Mouse (Mus musculus): ENCODE measurements around the gene Mark2. TPM values are rescaled to one million over a fixed set of nuclear protein-coding genes. Genes with fewer than 3 reads are reported as not detected.
"Not testable (repeated sequence)": the region's sequence is repeated elsewhere in the genome, so short reads cannot be mapped to it uniquely, and the experiment has no call there.

Mark2 gene
- polyA plus RNA-seq, 1 experiment: 33.7 TPM

DNA sequence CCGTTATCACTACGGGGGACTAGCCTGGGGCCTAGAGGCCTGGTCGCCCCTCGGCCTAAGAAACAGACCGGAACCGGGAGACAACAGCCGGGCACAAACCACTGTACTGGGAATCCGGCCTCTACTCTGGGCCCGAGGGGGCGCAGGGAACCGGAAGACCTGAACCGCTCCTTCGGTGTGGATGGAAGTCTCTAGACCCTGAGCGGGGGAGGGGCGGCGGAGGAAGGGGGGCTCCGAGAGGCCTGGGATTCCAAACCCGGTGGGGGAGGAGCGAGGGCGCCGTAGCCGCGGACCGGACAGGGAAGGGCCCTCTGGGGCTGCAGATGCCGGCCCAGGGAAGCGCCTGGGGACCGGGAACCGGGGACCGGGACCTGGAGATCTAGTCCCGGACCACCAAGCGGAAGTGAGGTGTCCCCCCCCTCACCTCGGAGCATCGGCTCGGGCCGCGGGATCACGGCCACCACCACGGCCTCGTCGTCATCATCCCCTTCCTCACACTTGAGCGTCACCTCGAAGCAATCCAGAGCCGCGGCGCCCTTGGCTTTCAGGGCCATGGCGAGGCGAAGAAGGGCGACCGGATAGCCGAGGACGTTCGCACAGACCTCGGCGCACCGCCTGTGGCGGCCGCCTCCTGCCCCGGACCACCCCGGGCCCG, 40.7 kb upstream of the Mark2 start:
- peak overlapping the region; percentile 42 for H3ac ChIP-seq (ENCODE audit: control insufficient read depth, insufficient read length)
- TF ChIP-seq USF1 (IDR thresholded peaks at IDR 0.05; ENCODE audit: low read depth): no peak
- no peak for TF ChIP-seq POLR2AphosphoS2 (IDR thresholded peaks at IDR 0.05; ENCODE audit: insufficient read length, low read depth)
- TF ChIP-seq MYOG (IDR thresholded peaks at IDR 0.05; ENCODE audit: control insufficient read depth in 1 of 3, insufficient read depth in 1 of 3, insufficient read length in 2 of 3, low read depth in 2 of 3): no peak
- no peak for TF ChIP-seq SRF (IDR thresholded peaks at IDR 0.05; ENCODE audit: control insufficient read depth, insufficient read length, low read depth)
- no peak for TF ChIP-seq POLR2A (IDR thresholded peaks at IDR 0.05; ENCODE audit: insufficient read length, low read depth)
- TF ChIP-seq MYOD1 (IDR thresholded peaks at IDR 0.05; ENCODE audit: control insufficient read depth in 1 of 3, insufficient read length in 2 of 3, low read depth in 2 of 3): no peak
- TF ChIP-seq TCF12 (IDR thresholded peaks at IDR 0.05; ENCODE audit: insufficient read depth, poor library complexity, severe bottlenecking): no peak
- TF ChIP-seq MAX (IDR thresholded peaks at IDR 0.05; ENCODE audit: low read depth): no peak
- no peak for TF ChIP-seq E2F4 (IDR thresholded peaks at IDR 0.05; ENCODE audit: insufficient read depth)
- no peak for TF ChIP-seq CEBPB (IDR thresholded peaks at IDR 0.05; ENCODE audit: insufficient read depth, poor library complexity, severe bottlenecking)
- TF ChIP-seq REST (IDR thresholded peaks at IDR 0.05; ENCODE audit: insufficient read depth, insufficient read length): no peak
- TF ChIP-seq TCF3 (IDR thresholded peaks at IDR 0.05; ENCODE audit: insufficient read length, low read depth): no peak
- peak overlapping the region; percentile 61 for H3K4me3 ChIP-seq
- H3K36me3 ChIP-seq (ENCODE audit: control insufficient read depth, insufficient read depth): no peaks in the 10 kb centered on the region
- H3K4me2 ChIP-seq (ENCODE audit: low read depth): peak overlapping the region; percentile 69
- H3K27me3 ChIP-seq (ENCODE audit: control insufficient read depth, insufficient read depth, insufficient read length): no peaks in the 10 kb centered on the region
- peaks cover 26% of the 10 kb centered on the region for H3K79me2 ChIP-seq (ENCODE audit: control insufficient read depth, insufficient read depth)

- Histone ChIP-seq H3K36me3 (ENCODE audit: control insufficient read depth, insufficient read depth) (no peaks in the 10 kb centered on the region), H3K4me2 (ENCODE audit: low read depth) (peak overlapping the region; percentile 69), H3ac (ENCODE audit: control insufficient read depth, insufficient read length) (peak overlapping the region; percentile 42), H3K79me2 (ENCODE audit: control insufficient read depth, insufficient read depth) (peaks cover 30% of the 10 kb centered on the region), H3K27me3 (ENCODE audit: control insufficient read depth, insufficient read depth, insufficient read length) (no peaks in the 10 kb centered on the region), H3K4me3 (peak overlapping the region; percentile 61)
- TF ChIP-seq MAX (IDR thresholded peaks at IDR 0.05; ENCODE audit: low read depth) (no peak), MYOD1 (IDR thresholded peaks at IDR 0.05; ENCODE audit: control insufficient read depth in 1 of 3, insufficient read length in 2 of 3, low read depth in 2 of 3) (no peak), POLR2AphosphoS2 (IDR thresholded peaks at IDR 0.05; ENCODE audit: insufficient read length, low read depth) (no peak), SRF (IDR thresholded peaks at IDR 0.05; ENCODE audit: control insufficient read depth, insufficient read length, low read depth) (no peak), TCF12 (IDR thresholded peaks at IDR 0.05; ENCODE audit: insufficient read depth, poor library complexity, severe bottlenecking) (no peak), USF1 (IDR thresholded peaks at IDR 0.05; ENCODE audit: low read depth) (no peak), MYOG (IDR thresholded peaks at IDR 0.05; ENCODE audit: control insufficient read depth in 1 of 3, insufficient read depth in 1 of 3, insufficient read length in 2 of 3, low read depth in 2 of 3) (no peak), POLR2A (IDR thresholded peaks at IDR 0.05; ENCODE audit: insufficient read length, low read depth) (no peak), CEBPB (IDR thresholded peaks at IDR 0.05; ENCODE audit: insufficient read depth, poor library complexity, severe bottlenecking) (no peak), REST (IDR thresholded peaks at IDR 0.05; ENCODE audit: insufficient read depth, insufficient read length) (no peak), TCF3 (IDR thresholded peaks at IDR 0.05; ENCODE audit: insufficient read length, low read depth) (no peak), E2F4 (IDR thresholded peaks at IDR 0.05; ENCODE audit: insufficient read depth) (no peak)
Measured at GRCm38 (mm10) chr19:7381906-7382247, 40.2 kb upstream of the Mark2 start.

DNA sequence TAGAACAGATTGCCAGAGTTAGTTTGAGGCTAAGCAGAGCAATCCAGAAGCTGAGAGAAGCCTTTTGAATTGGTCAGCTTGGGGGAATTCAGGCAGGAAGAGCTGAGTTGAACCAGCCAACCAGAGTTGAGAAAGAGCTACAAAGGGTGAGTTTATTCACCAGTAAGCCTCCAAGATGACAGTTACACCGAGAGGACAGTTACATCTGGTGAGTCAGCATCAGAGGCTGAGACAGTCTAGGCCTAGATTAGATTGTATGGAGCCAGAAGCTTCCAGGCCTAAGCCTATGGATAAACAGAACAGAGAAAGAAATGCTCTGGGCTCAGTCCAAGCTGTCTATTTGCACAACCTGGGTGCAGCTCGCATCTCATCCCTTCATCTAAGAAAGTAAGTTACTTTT, 36.0 kb upstream of the Mark2 start:
- H3K79me2 ChIP-seq (ENCODE audit: control insufficient read depth, insufficient read depth): peaks cover 37% of the 10 kb centered on the region
- no peak overlapping the region for H3K4me2 ChIP-seq (ENCODE audit: low read depth)
- no peak overlapping the region for H3K4me3 ChIP-seq
- no peak overlapping the region for H3ac ChIP-seq (ENCODE audit: control insufficient read depth, insufficient read length)
- H3K27me3 ChIP-seq (ENCODE audit: control insufficient read depth, insufficient read depth, insufficient read length): no peaks in the 10 kb centered on the region
- H3K36me3 ChIP-seq (ENCODE audit: control insufficient read depth, insufficient read depth): peaks cover 26% of the 10 kb centered on the region
- TF ChIP-seq POLR2A (IDR thresholded peaks at IDR 0.05; ENCODE audit: insufficient read length, low read depth) (no peak), TCF3 (IDR thresholded peaks at IDR 0.05; ENCODE audit: insufficient read length, low read depth) (no peak), MYOD1 (IDR thresholded peaks at IDR 0.05; ENCODE audit: control insufficient read depth in 1 of 3, insufficient read length in 2 of 3, low read depth in 2 of 3) (no peak), REST (IDR thresholded peaks at IDR 0.05; ENCODE audit: insufficient read depth, insufficient read length) (no peak), TCF12 (IDR thresholded peaks at IDR 0.05; ENCODE audit: insufficient read depth, poor library complexity, severe bottlenecking) (no peak), E2F4 (IDR thresholded peaks at IDR 0.05; ENCODE audit: insufficient read depth) (no peak), USF1 (IDR thresholded peaks at IDR 0.05; ENCODE audit: low read depth) (no peak), POLR2AphosphoS2 (IDR thresholded peaks at IDR 0.05; ENCODE audit: insufficient read length, low read depth) (no peak), MYOG (IDR thresholded peaks at IDR 0.05; ENCODE audit: control insufficient read depth in 1 of 3, insufficient read depth in 1 of 3, insufficient read length in 2 of 3, low read depth in 2 of 3) (no peak)

DNA sequence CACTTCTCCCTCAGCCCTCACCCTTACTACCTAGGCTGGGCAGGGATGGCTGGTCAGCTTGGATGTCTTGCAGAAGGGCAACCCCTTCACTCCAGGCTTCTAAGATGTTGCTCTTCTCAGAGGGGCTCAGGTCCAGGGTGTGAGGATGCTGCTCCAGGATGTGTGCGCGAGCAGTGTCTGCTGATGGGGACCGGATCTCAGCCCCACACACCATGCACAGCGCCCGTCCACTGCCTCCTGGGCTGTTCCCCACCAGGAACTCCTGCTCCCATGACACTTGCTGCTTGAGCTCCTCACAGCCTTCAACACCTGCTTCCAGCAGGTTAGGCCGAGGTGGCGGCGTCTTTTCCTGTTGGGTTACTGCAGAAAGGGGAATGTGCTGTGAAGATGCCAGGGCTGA, 32.8 kb upstream of the Mark2 start:
- TF ChIP-seq POLR2A (IDR thresholded peaks at IDR 0.05; ENCODE audit: insufficient read length, low read depth) (no peak), TCF12 (IDR thresholded peaks at IDR 0.05; ENCODE audit: insufficient read depth, poor library complexity, severe bottlenecking) (no peak), MYOG (IDR thresholded peaks at IDR 0.05; ENCODE audit: control insufficient read depth in 1 of 3, insufficient read depth in 1 of 3, insufficient read length in 2 of 3, low read depth in 2 of 3) (no peak), MYOD1 (IDR thresholded peaks at IDR 0.05; ENCODE audit: control insufficient read depth in 1 of 3, insufficient read length in 2 of 3, low read depth in 2 of 3) (no peak), SRF (IDR thresholded peaks at IDR 0.05; ENCODE audit: control insufficient read depth, insufficient read length, low read depth) (no peak), CEBPB (IDR thresholded peaks at IDR 0.05; ENCODE audit: insufficient read depth, poor library complexity, severe bottlenecking) (no peak), MAX (IDR thresholded peaks at IDR 0.05; ENCODE audit: low read depth) (no peak)
- peaks cover 21% of the 10 kb centered on the region for H3K79me2 ChIP-seq (ENCODE audit: control insufficient read depth, insufficient read depth)
- H3K27me3 ChIP-seq (ENCODE audit: control insufficient read depth, insufficient read depth, insufficient read length): no peaks in the 10 kb centered on the region
- H3K4me2 ChIP-seq (ENCODE audit: low read depth): no peak overlapping the region
- peaks cover 43% of the 10 kb centered on the region for H3K36me3 ChIP-seq (ENCODE audit: control insufficient read depth, insufficient read depth)
- H3K4me3 ChIP-seq: no peak overlapping the region
- no peak overlapping the region for H3ac ChIP-seq (ENCODE audit: control insufficient read depth, insufficient read length)

GRCm38 (mm10) chr19:7369469-7369868, 27.8 kb upstream of the Mark2 start:
- H3K27me3 ChIP-seq (ENCODE audit: control insufficient read depth, insufficient read depth, insufficient read length); H3K79me2 ChIP-seq (ENCODE audit: control insufficient read depth, insufficient read depth); H3ac ChIP-seq (ENCODE audit: control insufficient read depth, insufficient read length); H3K4me2 ChIP-seq (ENCODE audit: low read depth); H3K4me3 ChIP-seq: not testable (repeated sequence)
- H3K36me3 ChIP-seq (ENCODE audit: control insufficient read depth, insufficient read depth): peaks cover 46% of the 10 kb centered on the region

Data from myocyte (in vitro differentiated cells).